Mouse (Mus musculus) hindbrain, embryonic 15.5 days (tissue): ENCODE data around the gene Ppp4r1. TPM values are rescaled to one million over a fixed set of nuclear protein-coding genes. Genes with fewer than 3 reads are reported as not detected.

Source experiments
- ATAC-seq: fragments of 200-750 bp; cut with Nextera tagmentation; 2 replicates; pipeline ENCODE4 v1.8.0; 2017; ENCODE audit warnings: low read depth, moderate number of reproducible peaks, moderate TSS enrichment; ENCODE audit not compliant: low FRiP score
- H3K27ac ChIP-seq: fragments of 300-500 bp; sonication (generic); replicated peaks from 2 replicates; pipeline ENCODE4 v1.5.1; 2015; ENCODE audit warnings: mild to moderate bottlenecking, inconsistent platforms
- H3K27me3 ChIP-seq: fragments of 300-500 bp; sonication (generic); 2 replicates; pipeline ENCODE4 v1.6.1; 2015; ENCODE audit warnings: control low read depth, inconsistent platforms
- H3K36me3 ChIP-seq: fragments of 300-500 bp; sonication (generic); 2 replicates; pipeline ENCODE4 v1.6.1; 2015; ENCODE audit warnings: control low read depth, inconsistent platforms
- H3K4me1 ChIP-seq: fragments of 300-500 bp; sonication (generic); replicated peaks from 2 replicates; pipeline ENCODE4 v1.6.1; 2015; ENCODE audit warnings: control low read depth, inconsistent platforms
- H3K4me2 ChIP-seq: fragments of 300-500 bp; sonication (generic); 2 replicates; pipeline ENCODE4 v1.6.1; 2015; ENCODE audit warnings: moderate library complexity, mild to moderate bottlenecking, inconsistent platforms
- H3K4me3 ChIP-seq: fragments of 300-500 bp; sonication (generic); 2 replicates; pipeline ENCODE4 v1.5.1; 2015; ENCODE audit warnings: mild to moderate bottlenecking, inconsistent platforms
- H3K9ac ChIP-seq: fragments of 300-500 bp; sonication (generic); 2 replicates; pipeline ENCODE4 v1.6.1; 2015; ENCODE audit warnings: inconsistent platforms
- H3K9me3 ChIP-seq: fragments of 300-500 bp; sonication (generic); 2 replicates; pipeline ENCODE4 v1.6.1; 2016; ENCODE audit warnings: control low read depth, inconsistent platforms
- WGBS: fragments of 180-500 bp; shearing (Covaris S2); methylation state at CpG from one replicate; pipeline ENCODE4 v1.1.7; 2015; 5-methylcytosine and 5-hydroxymethylcytosine counted together
- polyA plus RNA-seq: library from polyadenylated mRNA; unstranded; fragments of >200 nt; fragmentation: Nextera tagmentation; extraction: Ambion mirVana; gene quantifications from 2 replicates; pipeline ENCODE4 v1.2.1, GENCODE M21; 2015

The Ppp4r1 gene
- polyA plus RNA-seq, 1 experiment from 2014 or later = 44.6 TPM

DNA sequence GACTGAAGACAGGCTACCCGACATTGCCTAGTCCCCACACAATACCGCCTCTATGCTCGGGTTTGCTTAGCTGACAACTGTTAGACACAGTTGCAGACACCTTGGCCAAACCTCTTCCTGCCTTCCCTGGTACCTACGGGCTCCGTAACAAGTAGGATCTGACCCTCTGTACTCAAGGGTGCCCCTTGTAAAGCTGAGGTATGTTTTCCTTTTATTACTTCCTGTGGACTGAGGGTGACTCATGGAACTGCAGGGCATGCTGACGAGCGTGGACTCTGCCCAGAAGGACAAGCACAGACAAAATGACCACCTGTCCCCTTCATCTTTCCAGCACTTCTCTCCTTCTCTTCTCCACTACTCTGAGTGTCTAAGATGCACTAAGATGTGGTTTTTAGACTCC, 7.9 kb upstream of the Ppp4r1 start:
- WGBS = 81% methylated on average over 7 of the region's 7 CpGs
- ATAC-seq = no peak
- H3K36me3 ChIP-seq = no peaks in the 10 kb centered on the region
- H3K9ac ChIP-seq = no peak overlapping the region
- H3K27ac ChIP-seq = no peak overlapping the region
- no peak overlapping the region for H3K4me2 ChIP-seq
- no peaks in the 10 kb centered on the region for H3K27me3 ChIP-seq
- peaks cover 30% of the 10 kb centered on the region for H3K4me1 ChIP-seq
- no peak overlapping the region for H3K4me3 ChIP-seq
- no peaks in the 10 kb centered on the region for H3K9me3 ChIP-seq

DNA sequence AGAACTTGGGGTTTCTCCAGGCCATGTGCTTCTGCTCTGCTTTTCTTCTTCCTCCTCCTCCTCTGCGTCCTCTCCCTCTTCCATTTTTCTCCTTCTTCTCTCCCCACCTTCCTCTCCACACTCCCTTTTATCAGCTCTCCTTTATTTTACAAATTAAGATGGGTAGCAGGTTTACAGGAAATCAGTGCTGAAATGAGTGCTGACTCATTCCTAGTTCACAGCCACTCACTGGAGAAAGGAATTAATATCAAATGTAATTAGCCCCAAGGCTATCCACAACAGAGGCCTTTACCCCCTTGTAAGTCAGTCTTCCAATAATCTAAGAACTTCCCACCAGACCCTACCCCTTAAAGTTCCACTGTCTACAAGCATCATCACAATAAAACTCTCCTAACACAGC, 6.1 kb upstream of the Ppp4r1 start:
- H3K4me2 ChIP-seq = no peak overlapping the region
- WGBS = 78% methylated on average over 1 of the region's 1 CpGs
- no peaks in the 10 kb centered on the region for H3K36me3 ChIP-seq
- H3K9me3 ChIP-seq = no peaks in the 10 kb centered on the region
- ATAC-seq = no peak
- H3K27me3 ChIP-seq = no peaks in the 10 kb centered on the region
- no peak overlapping the region for H3K27ac ChIP-seq
- no peak overlapping the region for H3K9ac ChIP-seq
- peaks cover 17% of the 10 kb centered on the region for H3K4me1 ChIP-seq
- no peak overlapping the region for H3K4me3 ChIP-seq

DNA sequence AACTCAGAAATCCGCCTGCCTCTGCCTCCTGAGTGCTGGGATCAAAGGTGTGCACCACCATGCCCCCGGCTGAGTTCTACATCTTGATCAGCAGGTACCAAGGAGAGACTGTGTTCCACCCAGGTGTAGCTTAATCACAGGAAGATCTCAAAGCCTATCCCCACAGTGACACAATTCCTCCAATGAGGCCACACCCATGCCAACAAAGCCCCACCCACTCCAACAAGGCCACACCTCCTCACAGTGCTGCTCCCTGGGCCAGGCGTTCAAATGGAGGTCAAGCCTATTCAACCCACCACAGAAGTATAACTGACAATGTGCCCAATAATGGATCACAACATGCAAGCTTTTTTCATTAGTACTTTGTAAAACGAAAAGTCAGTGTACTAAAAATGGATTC, 4.9 kb upstream of the Ppp4r1 start:
- Histone ChIP-seq H3K4me2 (no peak overlapping the region), H3K27me3 (no peaks in the 10 kb centered on the region), H3K4me1 (peaks cover 18% of the 10 kb centered on the region), H3K9me3 (no peaks in the 10 kb centered on the region), H3K4me3 (no peak overlapping the region), H3K36me3 (no peaks in the 10 kb centered on the region), H3K9ac (no peak overlapping the region), H3K27ac (no peak overlapping the region)
- ATAC-seq = no peak
- WGBS = 90% methylated on average over 4 of the region's 4 CpGs

- Histone ChIP-seq H3K9me3 (no peaks in the 10 kb centered on the region), H3K27ac (no peak overlapping the region), H3K27me3 (no peaks in the 10 kb centered on the region), H3K4me2 (no peak overlapping the region), H3K4me1 (peaks cover 26% of the 10 kb centered on the region), H3K9ac (no peak overlapping the region), H3K4me3 (no peak overlapping the region), H3K36me3 (no peaks in the 10 kb centered on the region)
- WGBS = 92% methylated on average over 2 of the region's 2 CpGs
- no peak for ATAC-seq
These were observed 1.4 kb upstream of the Ppp4r1 start for GRCm38 (mm10) chr17:65780970-65781369.

DNA sequence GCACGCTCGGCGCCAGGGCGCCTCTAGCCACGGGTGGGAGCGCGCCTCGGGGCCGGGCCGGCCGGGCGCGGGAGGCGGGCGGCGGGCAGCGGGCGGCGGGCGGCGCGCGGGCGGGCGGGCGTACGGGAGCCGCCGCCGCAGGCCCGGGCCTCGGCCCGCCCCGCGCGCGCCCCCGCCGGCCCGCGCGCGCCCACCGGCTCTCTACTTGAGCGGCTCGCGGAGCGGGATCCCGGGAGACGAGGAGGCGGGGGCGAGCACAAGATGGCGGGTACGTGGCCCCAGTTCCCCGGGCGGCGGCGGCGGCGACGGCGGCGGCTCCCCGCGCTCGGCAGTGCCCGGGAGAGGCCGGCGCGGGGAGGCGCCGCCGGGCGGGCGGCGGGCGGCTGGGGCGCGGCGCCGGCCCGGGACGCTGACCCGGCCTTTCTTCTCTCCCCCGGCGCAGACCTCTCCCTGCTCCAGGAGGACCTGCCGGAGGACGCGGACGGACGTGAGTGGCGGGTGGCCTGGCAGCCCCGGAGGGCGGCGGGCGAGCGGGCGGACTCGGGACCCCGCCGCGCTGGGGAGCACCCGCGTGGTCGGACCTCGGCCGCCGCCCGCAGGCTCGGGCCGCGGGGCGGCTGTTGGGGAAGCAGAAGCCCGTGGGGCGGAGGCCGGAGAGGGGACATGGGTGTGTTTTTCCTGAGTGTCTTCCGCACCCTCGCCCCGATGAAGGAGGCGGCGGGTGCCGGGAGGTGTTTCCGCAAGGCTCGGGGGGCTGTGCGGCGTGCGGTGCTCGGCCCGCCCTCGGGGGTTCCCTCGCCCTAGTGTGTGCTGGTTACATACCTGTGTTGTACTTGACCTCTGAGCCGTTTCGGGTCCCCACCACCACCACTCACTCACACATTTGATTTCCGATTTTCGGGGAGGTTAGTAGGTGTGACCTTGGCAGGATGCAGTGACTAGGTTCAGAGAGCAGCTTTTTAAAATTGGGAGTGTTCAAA, 1.1 kb downstream of the Ppp4r1 start:
- under 1% methylated on average over 39 of the region's 135 CpGs for WGBS
- peak; percentile 81 for ATAC-seq

DNA sequence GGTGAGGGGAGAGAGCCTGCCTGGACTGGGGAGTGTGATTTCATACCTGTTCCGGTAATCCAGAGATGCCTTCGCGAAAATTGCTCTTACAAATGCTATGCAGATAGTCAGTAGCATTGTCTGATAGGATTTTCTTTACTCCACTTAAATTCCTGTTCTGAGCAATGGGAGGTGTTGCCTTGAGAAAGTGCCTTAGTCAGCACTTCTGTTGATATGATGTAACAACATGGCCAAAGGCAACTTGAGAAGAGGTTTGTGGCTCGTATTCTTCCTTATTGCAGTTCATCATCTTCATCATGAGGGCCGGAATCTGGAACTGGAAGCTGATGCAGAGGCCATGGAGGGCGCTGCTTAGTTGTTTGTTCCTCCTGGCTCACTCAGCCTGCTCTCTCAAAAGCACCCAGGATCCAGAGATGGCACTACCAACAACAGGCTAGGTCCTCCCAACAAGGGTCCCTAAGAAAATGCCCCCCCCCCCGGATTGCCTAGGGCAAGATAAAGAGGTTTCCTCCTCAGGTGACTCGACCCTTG, 2.3 kb downstream of the Ppp4r1 start:
- Histone ChIP-seq H3K36me3 (no peaks in the 10 kb centered on the region), H3K4me2 (peak overlapping the region; percentile 58), H3K9me3 (no peaks in the 10 kb centered on the region), H3K27ac (no peak overlapping the region), H3K9ac (peak overlapping the region; percentile 25; the same call in 1 of the 2 replicates), H3K27me3 (no peaks in the 10 kb centered on the region), H3K4me3 (peak overlapping the region; percentile 88), H3K4me1 (peaks cover 43% of the 10 kb centered on the region)
- no peak for ATAC-seq
- WGBS = 72% methylated on average over 8 of the region's 8 CpGs

More for the DNA sequence above, 1.1 kb downstream of the Ppp4r1 start:
- peak overlapping the region; percentile 65 for H3K4me2 ChIP-seq
- H3K27me3 ChIP-seq = no peaks in the 10 kb centered on the region
- peak overlapping the region; percentile 99 for H3K27ac ChIP-seq
- H3K9me3 ChIP-seq = no peaks in the 10 kb centered on the region
- peak overlapping the region; percentile 99 for H3K9ac ChIP-seq
- no peaks in the 10 kb centered on the region for H3K36me3 ChIP-seq
- H3K4me1 ChIP-seq = peaks cover 36% of the 10 kb centered on the region
- H3K4me3 ChIP-seq = peak overlapping the region; percentile 88

GRCm38 (mm10) chr17:65785707-65786106, 3.3 kb downstream of the Ppp4r1 start:
- H3K4me1 ChIP-seq = peaks cover 43% of the 10 kb centered on the region
- H3K36me3 ChIP-seq = no peaks in the 10 kb centered on the region
- no peak overlapping the region for H3K27ac ChIP-seq
- no peak overlapping the region for H3K4me2 ChIP-seq
- H3K4me3 ChIP-seq = no peak overlapping the region
- no peak overlapping the region for H3K9ac ChIP-seq
- no peaks in the 10 kb centered on the region for H3K27me3 ChIP-seq
- no peaks in the 10 kb centered on the region for H3K9me3 ChIP-seq
- ATAC-seq = no peak

- Histone ChIP-seq H3K36me3 (no peaks in the 10 kb centered on the region), H3K4me2 (no peak overlapping the region)
- 84% methylated on average over 7 of the region's 7 CpGs for WGBS
These were observed 3.9 kb downstream of the Ppp4r1 start for GRCm38 (mm10) chr17:65786225-65786624.

DNA sequence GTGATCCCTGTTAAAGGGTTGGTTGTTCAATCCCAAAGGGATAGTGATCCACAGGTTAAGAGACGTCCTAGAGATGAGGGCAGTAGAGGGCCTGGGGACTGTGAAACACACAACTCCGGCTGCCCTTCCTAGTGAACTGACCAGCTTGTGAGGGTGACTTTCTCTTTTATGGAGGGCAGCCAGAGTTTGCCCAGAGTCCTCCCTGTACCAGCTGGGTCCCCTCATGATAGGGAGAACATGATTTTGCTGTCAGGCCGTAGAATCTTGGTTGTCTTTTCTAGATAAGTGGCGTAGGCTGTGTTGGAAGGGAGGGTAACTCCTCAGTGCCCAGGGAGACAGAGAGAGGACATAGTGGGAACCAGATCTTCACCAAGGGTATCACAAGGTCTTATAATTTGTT, 4.9 kb downstream of the Ppp4r1 start:
- Histone ChIP-seq H3K27me3 (no peaks in the 10 kb centered on the region), H3K36me3 (no peaks in the 10 kb centered on the region), H3K27ac (no peak overlapping the region), H3K4me2 (no peak overlapping the region), H3K4me3 (no peak overlapping the region), H3K9ac (no peak overlapping the region), H3K4me1 (peaks cover 33% of the 10 kb centered on the region), H3K9me3 (no peaks in the 10 kb centered on the region)
- no peak for ATAC-seq
- WGBS = 93% methylated on average over 4 of the region's 4 CpGs

More at GRCm38 (mm10) chr17:65786225-65786624, 3.9 kb downstream of the Ppp4r1 start:
- Histone ChIP-seq H3K4me1 (peaks cover 41% of the 10 kb centered on the region), H3K9ac (no peak overlapping the region), H3K4me3 (no peak overlapping the region), H3K9me3 (no peaks in the 10 kb centered on the region), H3K27me3 (no peaks in the 10 kb centered on the region), H3K27ac (no peak overlapping the region)
- no peak for ATAC-seq

- no peak for ATAC-seq
- H3K4me1 ChIP-seq = peaks cover 39% of the 10 kb centered on the region
- H3K9me3 ChIP-seq = no peaks in the 10 kb centered on the region
- no peaks in the 10 kb centered on the region for H3K36me3 ChIP-seq
- no peak overlapping the region for H3K4me2 ChIP-seq
- H3K27me3 ChIP-seq = no peaks in the 10 kb centered on the region
- H3K4me3 ChIP-seq = no peak overlapping the region
- no peak overlapping the region for H3K9ac ChIP-seq
- 81% methylated on average over 12 of the region's 12 CpGs for WGBS
- no peak overlapping the region for H3K27ac ChIP-seq
These were observed 6.3 kb downstream of the Ppp4r1 start for GRCm38 (mm10) chr17:65788542-65789291.

DNA sequence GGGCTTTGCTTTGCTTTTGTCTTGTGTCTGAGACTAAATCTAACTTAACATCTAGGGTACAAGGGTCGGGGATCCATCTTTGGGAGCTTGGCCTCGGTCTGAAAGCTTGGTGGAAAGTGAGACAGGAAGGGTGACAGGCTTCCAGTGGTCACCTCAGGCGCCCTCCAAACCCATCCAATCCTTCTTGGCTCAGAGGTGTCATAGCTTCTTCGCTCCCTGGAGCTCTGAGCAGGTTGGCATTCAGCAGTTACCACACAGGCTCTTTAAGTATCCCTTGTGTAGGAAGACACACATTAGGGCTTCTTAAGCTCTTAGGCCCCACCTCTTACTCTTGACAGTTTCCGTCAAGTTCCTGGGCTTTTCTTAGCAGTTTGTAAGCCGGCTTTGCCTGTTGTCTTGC, 7.2 kb downstream of the Ppp4r1 start:
- no peak for ATAC-seq
- 95% methylated on average over 6 of the region's 6 CpGs for WGBS
- no peak overlapping the region for H3K27ac ChIP-seq

DNA sequence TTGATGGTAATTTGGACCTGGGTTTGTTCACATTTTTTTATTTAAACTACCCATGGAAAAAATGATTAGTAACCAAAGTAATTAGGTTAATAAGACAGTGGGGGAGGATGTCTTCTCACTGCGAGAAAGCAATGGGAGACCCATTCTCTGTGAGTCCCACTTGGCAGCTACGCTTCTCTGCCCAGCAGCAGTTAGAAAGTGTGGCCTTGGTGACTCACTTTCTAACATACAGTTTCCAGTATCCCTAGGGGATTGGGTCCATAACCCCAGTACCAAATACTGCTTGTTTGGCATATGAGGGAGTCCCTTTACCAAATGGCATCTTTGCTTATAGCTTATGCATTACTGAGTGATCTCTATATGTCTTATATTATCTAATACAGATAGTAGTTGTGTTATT, 8.8 kb downstream of the Ppp4r1 start:
- 70% methylated on average over 2 of the region's 2 CpGs for WGBS
- H3K36me3 ChIP-seq = no peaks in the 10 kb centered on the region
- H3K4me1 ChIP-seq = peaks cover 20% of the 10 kb centered on the region
- H3K9me3 ChIP-seq = no peaks in the 10 kb centered on the region
- no peak overlapping the region for H3K4me2 ChIP-seq
- no peaks in the 10 kb centered on the region for H3K27me3 ChIP-seq
- no peak overlapping the region for H3K4me3 ChIP-seq
- H3K27ac ChIP-seq = no peak overlapping the region
- ATAC-seq = no peak
- no peak overlapping the region for H3K9ac ChIP-seq

More for the DNA sequence above, 7.2 kb downstream of the Ppp4r1 start:
- H3K4me1 ChIP-seq = peaks cover 35% of the 10 kb centered on the region
- no peak overlapping the region for H3K9ac ChIP-seq
- no peak overlapping the region for H3K4me3 ChIP-seq
- H3K27me3 ChIP-seq = no peaks in the 10 kb centered on the region
- no peak overlapping the region for H3K4me2 ChIP-seq
- H3K9me3 ChIP-seq = no peaks in the 10 kb centered on the region
- no peaks in the 10 kb centered on the region for H3K36me3 ChIP-seq
